Mouse (Mus musculus) intestine, embryonic 15.5 days (tissue): Measurements from ENCODE around the gene Tmem17. TPM values are rescaled to one million over a fixed set of nuclear protein-coding genes. Genes with fewer than 3 reads are reported as not detected.
A peak's percentile ranks its signal among the peaks of the same experiment; 100 is the strongest.

Experiments used
- ATAC-seq: fragments of 200-750 bp; cut with Nextera tagmentation; 2 replicates; pipeline ENCODE4 v1.8.0; 2017; ENCODE audit warnings: moderate TSS enrichment, moderate library complexity
- H3K27ac ChIP-seq: fragments of 300-500 bp; sonication (generic); 2 replicates; pipeline ENCODE4 v1.5.1; 2015; ENCODE audit warnings: mild to moderate bottlenecking, inconsistent platforms
- H3K27me3 ChIP-seq: fragments of 300-500 bp; sonication (generic); replicated peaks from 2 replicates; pipeline ENCODE4 v1.6.1; 2015; ENCODE audit warnings: inconsistent platforms
- H3K36me3 ChIP-seq: fragments of 300-500 bp; sonication (generic); 2 replicates; pipeline ENCODE4 v1.6.1; 2015; ENCODE audit warnings: inconsistent platforms
- H3K4me1 ChIP-seq: fragments of 300-500 bp; sonication (generic); replicated peaks from 2 replicates; pipeline ENCODE4 v1.6.1; 2015; ENCODE audit warnings: inconsistent platforms
- H3K4me2 ChIP-seq: fragments of 300-500 bp; sonication (generic); replicated peaks from 2 replicates; pipeline ENCODE4 v1.6.1; 2015; ENCODE audit warnings: mild to moderate bottlenecking, inconsistent platforms
- H3K4me3 ChIP-seq: fragments of 300-500 bp; sonication (generic); replicated peaks from 2 replicates; pipeline ENCODE4 v1.5.1; 2015; ENCODE audit warnings: inconsistent platforms
- H3K9ac ChIP-seq: fragments of 300-500 bp; sonication (generic); 2 replicates; pipeline ENCODE4 v1.6.1; 2015; ENCODE audit warnings: inconsistent platforms
- H3K9me3 ChIP-seq: fragments of 300-500 bp; sonication (generic); 2 replicates; pipeline ENCODE4 v1.6.1; 2016; ENCODE audit warnings: inconsistent platforms
- WGBS: fragments of 180-500 bp; shearing (Covaris S2); methylation state at CpG from one replicate; pipeline ENCODE4 v1.1.7; 2015; 5-methylcytosine and 5-hydroxymethylcytosine counted together
- polyA plus RNA-seq: library from polyadenylated mRNA; unstranded; fragments of >200 nt; fragmentation: Nextera tagmentation; extraction: Ambion mirVana; gene quantifications from 2 replicates; pipeline ENCODE4 v1.2.1, GENCODE M21; 2015

The Tmem17 gene
- polyA plus RNA-seq: 11.0 and 12.0 TPM in 2 replicates

- H3K4me3 ChIP-seq: peak within 1 kb of the TSS; percentile 84
- H3K36me3 ChIP-seq: no peaks in the 10 kb centered on the region
- H3K9ac ChIP-seq: peak within 1 kb of the TSS; percentile 94
- H3K4me1 ChIP-seq: no peaks in the 10 kb centered on the region
- peak within 1 kb of the TSS; percentile 94 for H3K27ac ChIP-seq
- no peaks in the 10 kb centered on the region for H3K9me3 ChIP-seq
- H3K4me2 ChIP-seq: peak within 1 kb of the TSS; percentile 83
- H3K27me3 ChIP-seq: no peaks in the 10 kb centered on the region
- WGBS: under 1% methylated on average over 73 of the region's 73 CpGs
- ATAC-seq: peak; percentile 97
These were observed at the start of gene Tmem17 for GRCm38 (mm10) chr11:22512038-22513001. Gene Tmem17 (plus strand): TSS chr11:22512088.

- Histone ChIP-seq H3K9ac (no peak overlapping the region), H3K9me3 (no peaks in the 10 kb centered on the region), H3K36me3 (no peaks in the 10 kb centered on the region), H3K4me3 (no peak overlapping the region), H3K4me2 (no peak overlapping the region), H3K27ac (no peak overlapping the region), H3K27me3 (no peaks in the 10 kb centered on the region), H3K4me1 (no peaks in the 10 kb centered on the region)
- no peak for ATAC-seq
- 74% methylated on average over 3 of the region's 3 CpGs for WGBS
These were observed 31.9 kb upstream of the Tmem17 start for GRCm38 (mm10) chr11:22479836-22480619.

GRCm38 (mm10) chr11:22481639-22482361, 30.1 kb upstream of the Tmem17 start:
- no peak overlapping the region for H3K4me2 ChIP-seq
- H3K27me3 ChIP-seq: no peaks in the 10 kb centered on the region
- no peaks in the 10 kb centered on the region for H3K4me1 ChIP-seq
- H3K4me3 ChIP-seq: no peak overlapping the region
- H3K27ac ChIP-seq: no peak overlapping the region
- H3K36me3 ChIP-seq: no peaks in the 10 kb centered on the region
- no peak overlapping the region for H3K9ac ChIP-seq
- H3K9me3 ChIP-seq: no peaks in the 10 kb centered on the region
- 91% methylated on average over 1 of the region's 1 CpGs for WGBS
- no peak for ATAC-seq

- Histone ChIP-seq H3K36me3 (no peaks in the 10 kb centered on the region), H3K4me2 (no peak overlapping the region), H3K27ac (no peak overlapping the region), H3K4me1 (no peaks in the 10 kb centered on the region), H3K9ac (no peak overlapping the region), H3K9me3 (no peaks in the 10 kb centered on the region), H3K4me3 (no peak overlapping the region), H3K27me3 (no peaks in the 10 kb centered on the region)
- WGBS: 93% methylated on average over 3 of the region's 3 CpGs
- no peak for ATAC-seq
These were observed 29.5 kb upstream of the Tmem17 start for GRCm38 (mm10) chr11:22482362-22482760.

- 59% methylated on average over 2 of the region's 2 CpGs for WGBS
- ATAC-seq: no peak
- H3K9me3 ChIP-seq: no peaks in the 10 kb centered on the region
These were observed 18.1 kb upstream of the Tmem17 start for GRCm38 (mm10) chr11:22493694-22494319.

GRCm38 (mm10) chr11:22494941-22495340, 16.9 kb upstream of the Tmem17 start:
- no peaks in the 10 kb centered on the region for H3K9me3 ChIP-seq
- no peak for ATAC-seq

More at GRCm38 (mm10) chr11:22493694-22494319, 18.1 kb upstream of the Tmem17 start:
- Histone ChIP-seq H3K9ac (no peak overlapping the region), H3K4me1 (no peaks in the 10 kb centered on the region), H3K4me2 (no peak overlapping the region), H3K27ac (no peak overlapping the region), H3K4me3 (no peak overlapping the region), H3K27me3 (no peaks in the 10 kb centered on the region), H3K36me3 (no peaks in the 10 kb centered on the region)

GRCm38 (mm10) chr11:22499396-22499795, 12.5 kb upstream of the Tmem17 start:
- no peak for ATAC-seq

More at GRCm38 (mm10) chr11:22494941-22495340, 16.9 kb upstream of the Tmem17 start:
- no peaks in the 10 kb centered on the region for H3K36me3 ChIP-seq
- no peak overlapping the region for H3K4me3 ChIP-seq
- no peak overlapping the region for H3K9ac ChIP-seq
- H3K4me1 ChIP-seq: no peaks in the 10 kb centered on the region
- no peaks in the 10 kb centered on the region for H3K27me3 ChIP-seq
- H3K27ac ChIP-seq: no peak overlapping the region
- no peak overlapping the region for H3K4me2 ChIP-seq

GRCm38 (mm10) chr11:22499886-22500285, 12.0 kb upstream of the Tmem17 start:
- no peak for ATAC-seq

More at GRCm38 (mm10) chr11:22499396-22499795, 12.5 kb upstream of the Tmem17 start:
- Histone ChIP-seq H3K4me1 (no peaks in the 10 kb centered on the region), H3K9ac (no peak overlapping the region), H3K9me3 (no peaks in the 10 kb centered on the region), H3K36me3 (no peaks in the 10 kb centered on the region), H3K27me3 (no peaks in the 10 kb centered on the region), H3K27ac (no peak overlapping the region), H3K4me2 (no peak overlapping the region), H3K4me3 (no peak overlapping the region)
- 88% methylated on average over 6 of the region's 6 CpGs for WGBS

GRCm38 (mm10) chr11:22500771-22501566, 10.9 kb upstream of the Tmem17 start:
- no peak overlapping the region for H3K4me2 ChIP-seq
- no peaks in the 10 kb centered on the region for H3K4me1 ChIP-seq
- 65% methylated on average over 9 of the region's 9 CpGs for WGBS
- no peak overlapping the region for H3K4me3 ChIP-seq
- no peak overlapping the region for H3K27ac ChIP-seq
- no peak for ATAC-seq
- H3K9me3 ChIP-seq: no peaks in the 10 kb centered on the region
- H3K36me3 ChIP-seq: no peaks in the 10 kb centered on the region
- H3K9ac ChIP-seq: no peak overlapping the region
- H3K27me3 ChIP-seq: no peaks in the 10 kb centered on the region

More at GRCm38 (mm10) chr11:22499886-22500285, 12.0 kb upstream of the Tmem17 start:
- Histone ChIP-seq H3K4me1 (no peaks in the 10 kb centered on the region), H3K9ac (no peak overlapping the region), H3K4me3 (no peak overlapping the region), H3K36me3 (no peaks in the 10 kb centered on the region), H3K9me3 (no peaks in the 10 kb centered on the region), H3K27me3 (no peaks in the 10 kb centered on the region), H3K27ac (no peak overlapping the region), H3K4me2 (no peak overlapping the region)

GRCm38 (mm10) chr11:22513075-22513474, 1.2 kb downstream of the Tmem17 start:
- Histone ChIP-seq H3K4me1 (no peaks in the 10 kb centered on the region), H3K36me3 (no peaks in the 10 kb centered on the region), H3K4me2 (peak overlapping the region; percentile 83), H3K9me3 (no peaks in the 10 kb centered on the region), H3K4me3 (peak overlapping the region; percentile 84), H3K9ac (peak overlapping the region; percentile 94), H3K27ac (peak overlapping the region; percentile 94), H3K27me3 (no peaks in the 10 kb centered on the region)
- ATAC-seq: no peak
- WGBS: 49% methylated on average over 11 of the region's 11 CpGs

- no peak for ATAC-seq
These were observed 3.2 kb downstream of the Tmem17 start for GRCm38 (mm10) chr11:22515061-22515460.

More at GRCm38 (mm10) chr11:22515061-22515460, 3.2 kb downstream of the Tmem17 start:
- 93% methylated on average over 2 of the region's 2 CpGs for WGBS
- H3K27me3 ChIP-seq: no peaks in the 10 kb centered on the region
- H3K9ac ChIP-seq: no peak overlapping the region
- no peaks in the 10 kb centered on the region for H3K4me1 ChIP-seq
- H3K36me3 ChIP-seq: no peaks in the 10 kb centered on the region
- no peaks in the 10 kb centered on the region for H3K9me3 ChIP-seq
- no peak overlapping the region for H3K4me3 ChIP-seq
- no peak overlapping the region for H3K27ac ChIP-seq
- H3K4me2 ChIP-seq: no peak overlapping the region
